Mouse (Mus musculus) heart, embryonic 14.5 days (tissue): ENCODE data around the gene Gabbr2. TPM values are rescaled to one million over a fixed set of nuclear protein-coding genes. Genes with fewer than 3 reads are reported as not detected.

Experiments used
- ATAC-seq: fragments of 200-750 bp; cut with Nextera tagmentation; 2 replicates; pipeline ENCODE4 v1.8.0; 2017; ENCODE audit warnings: low read depth, moderate TSS enrichment; ENCODE audit not compliant: insufficient number of reproducible peaks, insufficient read depth, low FRiP score
- H3K27ac ChIP-seq, 2 experiments: fragments of 200-500 bp in 1 of 2; fragments of 300-500 bp in 1 of 2; sonication (generic) in 1 of 2; replicated peaks in 1 of 2; 2 replicates each; pipeline ENCODE4 v1.5.1; 2012 to 2014; ENCODE audit warnings: low read depth in 2 of 2, low read length in 2 of 2, control low read depth in 1 of 2, mild to moderate bottlenecking in 1 of 2, mixed read lengths in 1 of 2; ENCODE audit not compliant: control insufficient read depth in 1 of 2, insufficient read depth in 1 of 2
- H3K27me3 ChIP-seq: fragments of 300-500 bp; sonication (generic); 2 replicates; pipeline ENCODE4 v1.6.1; 2014; ENCODE audit warnings: mild to moderate bottlenecking, low read length, control low read depth; ENCODE audit not compliant: control insufficient read depth, insufficient read depth
- H3K36me3 ChIP-seq: fragments of 300-500 bp; sonication (generic); 2 replicates; pipeline ENCODE4 v1.6.1; 2014; ENCODE audit warnings: mild to moderate bottlenecking, control low read depth, low read length, mixed read lengths; ENCODE audit not compliant: control insufficient read depth, insufficient read depth
- H3K4me1 ChIP-seq, 2 experiments: fragments of 200-500 bp in 1 of 2; fragments of 300-500 bp in 1 of 2; sonication (generic) in 1 of 2; 2 replicates each; pipeline ENCODE4 v1.6.1; 2012 to 2014; ENCODE audit warnings: low read length in 2 of 2, control low read depth in 1 of 2, mixed read lengths in 1 of 2; ENCODE audit not compliant: control insufficient read depth in 2 of 2, insufficient read depth in 2 of 2
- H3K4me2 ChIP-seq: fragments of 300-500 bp; sonication (generic); 2 replicates; pipeline ENCODE4 v1.6.1; 2014; ENCODE audit warnings: mild to moderate bottlenecking, low read length
- H3K4me3 ChIP-seq, 2 experiments: fragments of 200-500 bp in 1 of 2; fragments of 300-500 bp in 1 of 2; sonication (generic) in 1 of 2; 2 replicates each; pipeline ENCODE4 v1.5.1; 2012 to 2014; ENCODE audit warnings: low read length in 2 of 2, mild to moderate bottlenecking in 2 of 2, control low read depth in 1 of 2, low read depth in 1 of 2, moderate library complexity in 1 of 2; ENCODE audit not compliant: control insufficient read depth in 1 of 2, insufficient read depth in 1 of 2
- H3K9ac ChIP-seq: fragments of 300-500 bp; sonication (generic); 2 replicates; pipeline ENCODE4 v1.6.1; 2014; ENCODE audit warnings: mild to moderate bottlenecking, low read length
- H3K9me3 ChIP-seq: fragments of 300-500 bp; sonication (generic); 2 replicates; pipeline ENCODE4 v1.6.1; 2016; ENCODE audit warnings: low read length, control low read depth; ENCODE audit not compliant: control insufficient read depth
- WGBS: fragments of 180-500 bp; shearing (Covaris S2); extraction: QIAGEN DNeasy Blood & Tissue Kit; methylation state at CpG from one replicate; pipeline ENCODE4 v1.1.7; 2014; 5-methylcytosine and 5-hydroxymethylcytosine counted together
- polyA plus RNA-seq: library from polyadenylated mRNA; unstranded; fragments of >200 nt; fragmentation: Nextera tagmentation; extraction: Ambion mirVana; gene quantifications from 2 replicates; pipeline ENCODE4 v1.2.1, GENCODE M21; 2014

Gene Gabbr2
- polyA plus RNA-seq, 1 experiment from 2014 or later: 0.08 TPM

- no peaks in the 10 kb centered on the region for H3K36me3 ChIP-seq
- no peak overlapping the region for H3K4me3 ChIP-seq
- no peak overlapping the region for H3K9ac ChIP-seq
- no peaks in the 10 kb centered on the region for H3K4me1 ChIP-seq
- peaks cover 56% of the 10 kb centered on the region for H3K27me3 ChIP-seq
- no peak overlapping the region for H3K27ac ChIP-seq
- H3K4me2 ChIP-seq: no peak overlapping the region
- H3K9me3 ChIP-seq: no peaks in the 10 kb centered on the region
- WGBS: 67% methylated on average over 2 of the region's 2 CpGs
- ATAC-seq: no peak
These were observed 6.3 kb upstream of the Gabbr2 start for GRCm38 (mm10) chr4:46997969-46998368.

- 2% methylated on average over 8 of the region's 8 CpGs for WGBS
- Histone ChIP-seq H3K9ac (no peak overlapping the region), H3K4me3 (no peak overlapping the region), H3K4me2 (no peak overlapping the region), H3K27me3 (peaks cover 82% of the 10 kb centered on the region), H3K36me3 (no peaks in the 10 kb centered on the region), H3K27ac (no peak overlapping the region), H3K4me1 (peaks cover 0 to 8% of the 10 kb centered on the region in 2 experiments; a peak in 2 of 4 replicates), H3K9me3 (no peaks in the 10 kb centered on the region)
- ATAC-seq: no peak
These were observed 1.3 kb upstream of the Gabbr2 start for GRCm38 (mm10) chr4:46992827-46993473.

- Histone ChIP-seq H3K27me3 (peaks cover 82% of the 10 kb centered on the region), H3K4me3 (peak overlapping the region; percentile 22 to 48; a peak in 3 of 4 replicates), H3K36me3 (no peaks in the 10 kb centered on the region), H3K4me1 (peaks cover 0 to 8% of the 10 kb centered on the region in 2 experiments; a peak in 2 of 4 replicates), H3K4me2 (peak overlapping the region; percentile 74), H3K9me3 (no peaks in the 10 kb centered on the region), H3K9ac (no peak overlapping the region), H3K27ac (no peak overlapping the region)
- 1% methylated on average over 31 of the region's 31 CpGs for WGBS
- no peak for ATAC-seq
These were observed 265 bp upstream of the Gabbr2 start for GRCm38 (mm10) chr4:46991959-46992316.

GRCm38 (mm10) chr4:46990281-46991015 lies 1.2 kb downstream of the Gabbr2 start:
- H3K4me3 ChIP-seq: peak overlapping the region in 1 of 2 experiments; percentile 48; a peak in 1 of 4 replicates
- 4% methylated on average over 29 of the region's 29 CpGs for WGBS
- H3K27me3 ChIP-seq: peaks cover 81% of the 10 kb centered on the region
- 0 out of 2 replicates have a peak overlapping the region, but pooled peaks have one; percentile 74 for H3K4me2 ChIP-seq
- 0 out of 2 replicates have a peak, but pooled peaks have one; percentile 11 for ATAC-seq
- H3K27ac ChIP-seq: no peak overlapping the region
- H3K36me3 ChIP-seq: no peaks in the 10 kb centered on the region
- no peaks in the 10 kb centered on the region for H3K9me3 ChIP-seq
- no peak overlapping the region for H3K9ac ChIP-seq
- peaks cover 0 to 8% of the 10 kb centered on the region in 2 experiments; a peak in 2 of 4 replicates for H3K4me1 ChIP-seq

- Histone ChIP-seq H3K27ac (no peak overlapping the region), H3K4me2 (no peak overlapping the region), H3K36me3 (no peaks in the 10 kb centered on the region), H3K9me3 (no peaks in the 10 kb centered on the region), H3K4me1 (peaks cover 0 to 8% of the 10 kb centered on the region in 2 experiments; a peak in 2 of 4 replicates), H3K4me3 (no peak overlapping the region), H3K9ac (no peak overlapping the region), H3K27me3 (peaks cover 76% of the 10 kb centered on the region)
- no peak for ATAC-seq
- 3% methylated on average over 17 of the region's 17 CpGs for WGBS
These were observed 1.8 kb downstream of the Gabbr2 start for GRCm38 (mm10) chr4:46989842-46990241.

- H3K9ac ChIP-seq: no peak overlapping the region
- 78% methylated on average over 4 of the region's 4 CpGs for WGBS
These were observed 2.8 kb downstream of the Gabbr2 start for GRCm38 (mm10) chr4:46988824-46989223.

GRCm38 (mm10) chr4:46988257-46988656 lies 3.4 kb downstream of the Gabbr2 start:
- peaks cover 61% of the 10 kb centered on the region for H3K27me3 ChIP-seq

More at GRCm38 (mm10) chr4:46988824-46989223, 2.8 kb downstream of the Gabbr2 start:
- H3K27me3 ChIP-seq: peaks cover 66% of the 10 kb centered on the region
- no peak overlapping the region for H3K27ac ChIP-seq
- H3K4me3 ChIP-seq: no peak overlapping the region
- ATAC-seq: no peak
- no peak overlapping the region for H3K4me2 ChIP-seq
- no peaks in the 10 kb centered on the region for H3K36me3 ChIP-seq
- no peaks in the 10 kb centered on the region for H3K9me3 ChIP-seq
- H3K4me1 ChIP-seq: peaks cover 0 to 8% of the 10 kb centered on the region in 2 experiments; a peak in 2 of 4 replicates

More at GRCm38 (mm10) chr4:46988257-46988656, 3.4 kb downstream of the Gabbr2 start:
- H3K4me1 ChIP-seq: peaks cover 0 to 8% of the 10 kb centered on the region in 2 experiments; a peak in 2 of 4 replicates
- WGBS: 32% methylated on average over 3 of the region's 3 CpGs
- no peak overlapping the region for H3K4me3 ChIP-seq
- no peaks in the 10 kb centered on the region for H3K9me3 ChIP-seq
- no peak for ATAC-seq
- H3K36me3 ChIP-seq: no peaks in the 10 kb centered on the region
- no peak overlapping the region for H3K4me2 ChIP-seq
- H3K27ac ChIP-seq: no peak overlapping the region
- no peak overlapping the region for H3K9ac ChIP-seq
